Mouse (Mus musculus): ENCODE measurements around the gene Kcng1. TPM values are rescaled to one million over a fixed set of nuclear protein-coding genes. Genes with fewer than 3 reads are reported as not detected.

Gene Kcng1
- total and polyA plus RNA-seq, 2 experiments from 2014 or later, result 1.8 to 2.1 TPM

- DNase-seq (ENCODE audit: low spot score) (peak; percentile 86), ATAC-seq (ENCODE audit: low FRiP score) (no peak; the same call in 1 of the 2 replicates)
- Histone ChIP-seq H3K9me3 (ENCODE audit: low read length) (no peaks in the 10 kb centered on the region), H3K36me3 (ENCODE audit: insufficient read depth, low read length) (no peaks in the 10 kb centered on the region), H3K4me1 (ENCODE audit: insufficient read depth, low read length) (no peaks in the 10 kb centered on the region), H3K27me3 (ENCODE audit: insufficient read depth, low read length) (no peaks in the 10 kb centered on the region), H3K4me3 (ENCODE audit: low read depth, low read length) (no peak overlapping the region), H3K27ac (ENCODE audit: low read depth, low read length) (no peak overlapping the region), H3K4me2 (ENCODE audit: low read depth, low read length, poor library complexity, severe bottlenecking) (no peak overlapping the region), H3K9ac (replicated peaks; ENCODE audit: low read length, poor library complexity, severe bottlenecking) (no peak overlapping the region)
- WGBS, result 69% methylated on average over 8 of the region's 8 CpGs
- no peak for TF ChIP-seq CTCF (IDR thresholded peaks at IDR 0.05)
Measured at GRCm38 (mm10) chr2:168248167-168248855, 33.2 kb downstream of the Kcng1 start.

GRCm38 (mm10) chr2:168245571-168245970 is 36.0 kb downstream of the Kcng1 start:
- 37% methylated on average over 8 of the region's 8 CpGs for WGBS
- H3K9me3 ChIP-seq (ENCODE audit: low read length), result no peaks in the 10 kb centered on the region
- no peak for DNase-seq (ENCODE audit: low spot score)

GRCm38 (mm10) chr2:168243278-168243677 is 38.3 kb downstream of the Kcng1 start:
- no peaks in the 10 kb centered on the region for H3K36me3 ChIP-seq (ENCODE audit: insufficient read depth, low read length)

More at GRCm38 (mm10) chr2:168245571-168245970, 36.0 kb downstream of the Kcng1 start:
- Histone ChIP-seq H3K36me3 (ENCODE audit: insufficient read depth, low read length) (no peaks in the 10 kb centered on the region), H3K27ac (ENCODE audit: low read depth, low read length) (no peak overlapping the region), H3K27me3 (ENCODE audit: insufficient read depth, low read length) (no peaks in the 10 kb centered on the region), H3K4me1 (ENCODE audit: insufficient read depth, low read length) (no peaks in the 10 kb centered on the region), H3K9ac (replicated peaks; ENCODE audit: low read length, poor library complexity, severe bottlenecking) (no peak overlapping the region), H3K4me3 (ENCODE audit: low read depth, low read length) (no peak overlapping the region), H3K4me2 (ENCODE audit: low read depth, low read length, poor library complexity, severe bottlenecking) (no peak overlapping the region)
- no peak for ATAC-seq (ENCODE audit: low FRiP score)
- no peak for TF ChIP-seq CTCF (IDR thresholded peaks at IDR 0.05)

GRCm38 (mm10) chr2:168242841-168243240 is 38.7 kb downstream of the Kcng1 start:
- Histone ChIP-seq H3K4me2 (ENCODE audit: low read depth, low read length, poor library complexity, severe bottlenecking) (no peak overlapping the region), H3K4me3 (ENCODE audit: low read depth, low read length) (no peak overlapping the region), H3K27me3 (ENCODE audit: insufficient read depth, low read length) (no peaks in the 10 kb centered on the region), H3K9me3 (ENCODE audit: low read length) (no peaks in the 10 kb centered on the region), H3K36me3 (ENCODE audit: insufficient read depth, low read length) (no peaks in the 10 kb centered on the region), H3K27ac (ENCODE audit: low read depth, low read length) (no peak overlapping the region), H3K4me1 (ENCODE audit: insufficient read depth, low read length) (no peaks in the 10 kb centered on the region), H3K9ac (replicated peaks; ENCODE audit: low read length, poor library complexity, severe bottlenecking) (no peak overlapping the region)
- TF ChIP-seq CTCF (IDR thresholded peaks at IDR 0.05), result no peak
- no peak for ATAC-seq (ENCODE audit: low FRiP score)
- no peak for DNase-seq (ENCODE audit: low spot score)

More at GRCm38 (mm10) chr2:168243278-168243677, 38.3 kb downstream of the Kcng1 start:
- no peak overlapping the region for H3K4me2 ChIP-seq (ENCODE audit: low read depth, low read length, poor library complexity, severe bottlenecking)
- H3K27me3 ChIP-seq (ENCODE audit: insufficient read depth, low read length), result no peaks in the 10 kb centered on the region
- H3K4me1 ChIP-seq (ENCODE audit: insufficient read depth, low read length), result no peaks in the 10 kb centered on the region
- H3K9me3 ChIP-seq (ENCODE audit: low read length), result no peaks in the 10 kb centered on the region
- no peak for DNase-seq (ENCODE audit: low spot score)
- 79% methylated on average over 4 of the region's 4 CpGs for WGBS
- ATAC-seq (ENCODE audit: low FRiP score), result no peak
- H3K9ac ChIP-seq (replicated peaks; ENCODE audit: low read length, poor library complexity, severe bottlenecking), result no peak overlapping the region
- no peak overlapping the region for H3K4me3 ChIP-seq (ENCODE audit: low read depth, low read length)
- no peak for TF ChIP-seq CTCF (IDR thresholded peaks at IDR 0.05)
- no peak overlapping the region for H3K27ac ChIP-seq (ENCODE audit: low read depth, low read length)

GRCm38 (mm10) chr2:168238335-168238734 is 43.2 kb downstream of the Kcng1 start:
- H3K9ac ChIP-seq (replicated peaks; ENCODE audit: low read length, poor library complexity, severe bottlenecking), result no peak overlapping the region
- H3K4me3 ChIP-seq (ENCODE audit: low read depth, low read length), result no peak overlapping the region
- H3K4me2 ChIP-seq (ENCODE audit: low read depth, low read length, poor library complexity, severe bottlenecking), result no peak overlapping the region
- H3K4me1 ChIP-seq (ENCODE audit: insufficient read depth, low read length), result no peaks in the 10 kb centered on the region
- no peak for TF ChIP-seq CTCF (IDR thresholded peaks at IDR 0.05)
- H3K9me3 ChIP-seq (ENCODE audit: low read length), result no peaks in the 10 kb centered on the region
- no peaks in the 10 kb centered on the region for H3K27me3 ChIP-seq (ENCODE audit: insufficient read depth, low read length)
- H3K27ac ChIP-seq (ENCODE audit: low read depth, low read length), result no peak overlapping the region
- 88% methylated on average over 4 of the region's 4 CpGs for WGBS
- DNase-seq (ENCODE audit: low spot score) (no peak), ATAC-seq (ENCODE audit: low FRiP score) (no peak)
- H3K36me3 ChIP-seq (ENCODE audit: insufficient read depth, low read length), result 0 out of 2 replicates have a peak, but pooled peaks cover 3% of the 10 kb centered on the region

- 91% methylated on average over 5 of the region's 5 CpGs for WGBS
- no peak overlapping the region for H3K9ac ChIP-seq (replicated peaks; ENCODE audit: low read length, poor library complexity, severe bottlenecking)
- H3K4me2 ChIP-seq (ENCODE audit: low read depth, low read length, poor library complexity, severe bottlenecking), result no peak overlapping the region
- no peak overlapping the region for H3K4me3 ChIP-seq (ENCODE audit: low read depth, low read length)
- H3K27me3 ChIP-seq (ENCODE audit: insufficient read depth, low read length), result no peaks in the 10 kb centered on the region
- no peaks in the 10 kb centered on the region for H3K9me3 ChIP-seq (ENCODE audit: low read length)
- H3K27ac ChIP-seq (ENCODE audit: low read depth, low read length), result no peak overlapping the region
- peaks cover 11% of the 10 kb centered on the region for H3K4me1 ChIP-seq (ENCODE audit: insufficient read depth, low read length)
- ATAC-seq (ENCODE audit: low FRiP score), result no peak
- no peak for TF ChIP-seq CTCF (IDR thresholded peaks at IDR 0.05)
- H3K36me3 ChIP-seq (ENCODE audit: insufficient read depth, low read length), result 0 out of 2 replicates have a peak, but pooled peaks cover 3% of the 10 kb centered on the region
- no peak for DNase-seq (ENCODE audit: low spot score)
Measured at GRCm38 (mm10) chr2:168233286-168233685, 48.2 kb downstream of the Kcng1 start.

Data from midbrain, postnatal 0 days (tissue).